Mouse (Mus musculus) brain, embryonic 14.5 days (tissue): Measurements from ENCODE around the gene Defa35. TPM values are rescaled to one million over a fixed set of nuclear protein-coding genes. Genes with fewer than 3 reads are reported as not detected.
"Not testable (repeated sequence)": the region's sequence is repeated elsewhere in the genome, so short reads cannot be mapped to it uniquely, and the experiment has no call there.

Source experiments
- DNase-seq: peaks from one replicate; pipeline ENCODE4 v3.0.0-alpha.2; 2011; ENCODE audit warnings: low read depth
- CTCF ChIP-seq: fragments of 200-500 bp; IDR thresholded peaks from 2 replicates; pipeline ENCODE4 v1.5.1; 2012; ENCODE audit warnings: inconsistent platforms, mild to moderate bottlenecking, moderate library complexity, borderline replicate concordance; ENCODE audit not compliant: insufficient read depth, insufficient read length; ENCODE audit errors: extremely low read depth
- POLR2A ChIP-seq: fragments of 200-500 bp; IDR thresholded peaks from 2 replicates; pipeline ENCODE4 v1.6.1; 2012; ENCODE audit warnings: mild to moderate bottlenecking, inconsistent platforms, borderline replicate concordance; ENCODE audit not compliant: poor library complexity, insufficient read depth, insufficient read length, severe bottlenecking; ENCODE audit errors: extremely low read depth
- polyA plus RNA-seq: library from polyadenylated mRNA; depleted of rRNA; stranded (reverse); fragments of >200 nt; gene quantifications from 2 replicates; pipeline ENCODE4 v1.2.3, GENCODE M21; 2012; rRNA removed

Gene Defa35
- polyA plus RNA-seq = not detected in 2 replicates

DNA sequence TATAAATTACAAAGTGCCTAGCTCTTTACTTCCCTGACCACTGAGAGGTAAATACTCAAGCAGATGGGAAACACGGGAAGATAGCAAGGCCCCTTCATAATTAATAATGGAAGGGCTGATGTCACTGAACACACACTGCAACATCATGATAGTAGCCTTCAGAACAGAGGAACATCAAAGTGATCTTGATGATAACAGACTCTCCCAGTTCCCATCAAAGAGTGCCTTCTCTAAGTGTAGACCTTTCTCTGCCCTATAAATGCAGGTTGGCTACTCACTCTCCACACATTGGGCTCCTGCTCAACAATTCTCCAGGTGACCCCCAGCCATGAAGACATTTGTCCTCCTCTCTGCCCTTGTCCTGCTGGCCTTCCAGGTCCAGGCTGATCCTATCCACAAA lies at the start of gene Defa35:
Gene Defa35, plus strand, starts transcription at position 301 of the 400 bp plus-strand sequence.
- not testable (repeated sequence) for DNase-seq

- DNase-seq = not testable (repeated sequence)
These were observed 39.6 kb upstream of the Defa35 start, which contains the start of gene Defa21 for GRCm38 (mm10) chr8:21025245-21025644. Gene Defa21 (plus strand): TSS chr8:21025545.

DNA sequence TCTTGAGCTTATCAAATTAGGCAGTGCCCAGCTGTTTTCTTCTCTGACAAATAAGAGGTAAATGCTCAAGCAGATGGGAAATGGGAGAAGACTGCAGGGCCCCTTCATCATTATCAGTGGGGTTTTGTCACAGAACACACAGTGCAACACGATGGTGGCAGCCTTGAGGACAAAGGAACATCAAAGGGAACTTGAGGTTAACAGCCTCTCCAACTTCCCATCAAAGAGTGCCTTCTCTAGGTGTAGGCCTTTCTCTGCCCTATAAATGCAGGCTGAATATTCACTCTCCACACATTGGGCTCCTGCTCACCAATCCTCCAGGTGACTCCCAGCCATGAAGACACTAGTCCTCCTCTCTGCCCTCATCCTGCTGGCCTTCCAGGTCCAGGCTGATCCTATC lies 10.1 kb upstream of the Defa35 start, which contains the start of gene Defa23:
Gene Defa23, plus strand, starts transcription at position 301 of the 400 bp plus-strand sequence.
- DNase-seq = not testable (repeated sequence)

GRCm38 (mm10) chr8:21084142-21084541 lies 19.3 kb downstream of the Defa35 start, which contains the start of gene Defa25:
Gene Defa25 (plus strand): TSS chr8:21084442.
- not testable (repeated sequence) for DNase-seq

DNA sequence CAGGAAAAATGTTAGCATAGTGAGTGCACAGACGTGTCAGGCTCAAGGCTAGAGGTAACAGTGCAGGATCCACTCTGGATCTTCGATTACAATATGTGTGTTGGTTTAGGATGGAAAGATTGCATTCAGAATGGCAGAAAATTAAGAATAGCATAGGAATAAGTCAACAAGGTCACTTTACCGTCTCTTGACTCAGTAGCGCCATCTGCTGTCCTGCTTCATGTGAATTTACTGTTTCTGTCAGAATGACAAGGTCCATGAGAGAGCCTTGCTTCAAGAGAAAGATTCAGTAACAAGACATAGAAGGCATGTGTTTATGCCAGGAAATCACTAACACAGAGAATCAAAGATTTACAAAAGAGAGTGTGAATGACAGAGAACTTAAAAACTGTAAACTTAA lies 28.3 kb downstream of the Defa35 start:
- DNase-seq = no peak
- TF ChIP-seq POLR2A (no peak), CTCF (no peak)

- DNase-seq = not testable (repeated sequence)
These were observed 31.1 kb downstream of the Defa35 start, which contains the start of gene Gm14851 for GRCm38 (mm10) chr8:21095950-21096349. Gene Gm14851 (minus strand): TSS chr8:21096050.

Other genes starting within 250 kb of the Defa35 start
- not detected in 2 replicates for gene Defb33, start 172.4 kb upstream of the Defa35 start, polyA plus RNA-seq
- not detected in 2 replicates for gene Gm15056, start 162.4 kb upstream of the Defa35 start, polyA plus RNA-seq
- not detected in 2 replicates for gene Gm6040, start 143.0 kb upstream of the Defa35 start, polyA plus RNA-seq
- gene AY761185, start 120.3 kb upstream of the Defa35 start, polyA plus RNA-seq = not detected in 2 replicates
- not detected in 2 replicates for gene Defa21, start 39.5 kb upstream of the Defa35 start, polyA plus RNA-seq
- not detected in 2 replicates for gene Defa23, start 10.0 kb upstream of the Defa35 start, polyA plus RNA-seq
- gene Defa25, start 19.4 kb downstream of the Defa35 start, polyA plus RNA-seq = not detected in 2 replicates
- gene Gm14851, start 31.0 kb downstream of the Defa35 start, polyA plus RNA-seq = not detected in 2 replicates
- not detected in 2 replicates for gene Defa30, start 69.6 kb downstream of the Defa35 start, polyA plus RNA-seq
- gene Defa22, start 97.2 kb downstream of the Defa35 start, polyA plus RNA-seq = 0.35 TPM in 1 of 2 replicates, not detected in the other
- not detected in 2 replicates for gene Defa31, start 126.6 kb downstream of the Defa35 start, polyA plus RNA-seq
- not detected in 2 replicates for gene Gm15293, start 136.5 kb downstream of the Defa35 start, polyA plus RNA-seq
- gene Gm15292, start 184.7 kb downstream of the Defa35 start, polyA plus RNA-seq = not detected in 2 replicates